Mouse (Mus musculus): Measurements from ENCODE around the gene Tbc1d20.

Gene Tbc1d20

DNA sequence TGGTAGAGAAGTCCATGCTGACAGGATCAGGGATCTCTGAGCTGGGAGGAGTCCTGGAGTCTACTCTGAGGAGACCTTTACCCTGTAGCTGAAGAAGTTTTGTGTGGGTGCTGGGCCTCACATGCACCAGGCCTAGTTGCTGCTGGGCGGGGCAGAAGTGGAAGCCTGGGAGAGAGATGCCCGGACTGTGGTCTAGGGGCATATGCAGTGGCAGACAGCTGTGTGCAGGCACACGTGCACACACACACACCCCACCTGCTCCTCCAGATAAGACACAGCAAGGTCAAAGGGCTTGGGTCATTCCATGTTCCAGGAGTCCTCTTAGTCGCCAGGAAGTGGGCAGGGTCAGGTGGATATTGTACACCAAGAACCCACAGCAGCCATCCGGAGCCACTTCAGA lies 66.0 kb downstream of the Tbc1d20 start:
- no peak for DNase-seq (ENCODE audit: low spot score)

DNA sequence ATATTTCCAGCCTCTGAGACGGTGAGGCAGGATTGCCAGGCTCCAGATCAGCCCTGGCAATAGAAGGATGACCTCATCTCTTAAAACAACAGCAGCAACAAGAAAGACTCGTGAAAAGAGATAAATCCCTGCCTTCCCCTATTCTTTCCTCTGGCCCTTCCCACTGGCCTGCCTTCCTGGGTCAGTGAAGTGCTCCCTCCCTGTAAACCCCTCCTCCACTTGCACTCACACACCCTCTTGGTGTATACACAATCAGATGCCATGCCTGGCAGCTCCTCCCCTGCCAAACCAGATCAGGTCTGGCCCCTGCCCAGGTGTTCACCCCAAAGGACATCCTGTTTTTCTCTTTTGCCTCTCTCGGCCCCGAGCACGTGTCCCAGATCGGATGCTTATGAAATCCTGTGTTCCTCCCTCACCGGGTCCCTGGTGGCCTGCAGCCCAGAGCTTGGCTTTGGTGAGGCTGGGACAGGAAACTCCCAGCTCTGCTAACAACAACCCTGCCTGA lies 66.7 kb downstream of the Tbc1d20 start:
- DNase-seq (ENCODE audit: low spot score): peak; percentile 65

DNA sequence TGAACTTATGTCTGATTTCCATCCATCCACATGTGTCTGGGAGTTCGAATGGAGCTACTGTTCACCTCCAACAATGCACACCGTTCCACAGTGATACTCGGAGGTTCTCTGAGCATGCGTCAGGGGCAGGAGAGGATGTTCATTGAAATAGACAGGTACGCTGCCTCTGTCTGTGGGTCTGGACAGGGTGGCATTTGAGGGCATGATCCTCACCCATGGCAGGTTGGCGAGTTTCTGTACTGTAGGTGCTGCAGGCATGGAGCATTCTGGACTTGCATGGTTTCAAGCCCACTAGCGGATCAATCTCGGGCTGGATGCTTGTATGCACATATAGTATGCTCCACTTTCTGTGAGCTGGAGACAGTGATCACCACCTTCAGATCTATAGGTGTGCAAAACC lies 67.6 kb downstream of the Tbc1d20 start:
- no peak for DNase-seq (ENCODE audit: low spot score)
